Mouse (Mus musculus) splenic B cell, adult 2 months (primary cell): Measurements from ENCODE around the gene Dbi.

Experiments
- DNase-seq: peaks from one replicate; pipeline ENCODE4 v3.0.0-alpha.2; 2011; ENCODE audit warnings: low read depth, low spot score
- H3K27me3 ChIP-seq: 2 replicates; pipeline ENCODE4 v1.6.1; 2012; ENCODE audit warnings: mild to moderate bottlenecking, low read length, moderate library complexity, mixed read lengths; ENCODE audit not compliant: control insufficient read depth, poor library complexity, insufficient read depth, severe bottlenecking
- H3K36me3 ChIP-seq: 2 replicates; pipeline ENCODE4 v1.6.1; 2012; ENCODE audit warnings: mild to moderate bottlenecking, low read length, moderate library complexity, mixed read lengths; ENCODE audit not compliant: control insufficient read depth, poor library complexity, insufficient read depth, severe bottlenecking

Gene Dbi

DNA sequence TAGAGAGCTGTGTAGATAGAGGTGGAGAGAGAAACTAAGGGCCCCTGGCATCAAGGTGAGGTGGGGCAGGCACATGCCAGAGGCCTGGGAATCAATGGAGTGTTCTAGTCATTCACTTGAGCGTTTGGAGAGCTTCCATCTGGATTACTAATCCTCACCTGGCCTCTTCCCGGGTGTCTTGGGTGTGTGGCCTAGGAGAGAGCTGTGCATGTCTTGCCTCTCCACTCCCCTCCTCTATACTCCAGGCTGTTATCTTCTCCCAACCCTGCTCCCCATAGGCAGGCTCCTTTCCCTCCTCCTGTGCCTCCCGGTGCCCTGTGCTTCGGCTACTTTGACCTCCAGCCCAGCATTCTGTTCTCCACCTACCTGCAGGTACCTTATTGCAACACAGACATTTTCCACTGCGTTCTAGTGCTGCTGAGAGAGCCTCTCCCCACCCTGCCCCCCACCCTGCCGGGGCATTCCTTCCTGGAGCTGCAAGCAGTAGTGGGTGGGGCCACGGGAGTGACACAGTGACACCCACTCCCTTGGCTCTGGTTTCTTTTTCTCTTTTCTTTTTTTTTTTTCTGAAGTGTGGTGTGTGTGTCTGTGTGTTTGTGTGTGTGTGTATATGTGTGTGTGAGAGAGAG is 37.8 kb downstream of the Dbi start:
- Histone ChIP-seq H3K27me3 (no peaks in the 10 kb centered on the region), H3K36me3 (no peaks in the 10 kb centered on the region)
- no peak for DNase-seq

DNA sequence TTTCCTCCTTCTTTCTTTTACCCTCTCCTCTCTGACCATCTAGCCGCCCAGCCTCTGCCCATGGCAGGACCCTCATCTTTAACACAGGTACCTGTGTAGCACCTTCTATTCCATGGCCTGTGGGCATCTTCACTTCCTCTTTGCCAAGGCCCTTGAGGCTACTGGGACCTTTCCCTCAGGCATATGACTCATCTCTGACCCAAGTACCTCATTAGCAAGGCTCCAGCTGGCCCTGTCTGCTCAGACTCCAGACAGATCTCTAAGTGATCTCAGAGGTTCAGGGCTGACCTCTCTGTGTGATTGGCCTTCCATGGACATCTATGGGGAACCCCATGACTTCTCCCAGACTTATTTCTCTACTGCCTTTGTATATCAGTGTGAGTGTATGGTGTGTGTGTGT is 40.2 kb downstream of the Dbi start:
- no peaks in the 10 kb centered on the region for H3K27me3 ChIP-seq
- DNase-seq, result no peak
- no peaks in the 10 kb centered on the region for H3K36me3 ChIP-seq

DNA sequence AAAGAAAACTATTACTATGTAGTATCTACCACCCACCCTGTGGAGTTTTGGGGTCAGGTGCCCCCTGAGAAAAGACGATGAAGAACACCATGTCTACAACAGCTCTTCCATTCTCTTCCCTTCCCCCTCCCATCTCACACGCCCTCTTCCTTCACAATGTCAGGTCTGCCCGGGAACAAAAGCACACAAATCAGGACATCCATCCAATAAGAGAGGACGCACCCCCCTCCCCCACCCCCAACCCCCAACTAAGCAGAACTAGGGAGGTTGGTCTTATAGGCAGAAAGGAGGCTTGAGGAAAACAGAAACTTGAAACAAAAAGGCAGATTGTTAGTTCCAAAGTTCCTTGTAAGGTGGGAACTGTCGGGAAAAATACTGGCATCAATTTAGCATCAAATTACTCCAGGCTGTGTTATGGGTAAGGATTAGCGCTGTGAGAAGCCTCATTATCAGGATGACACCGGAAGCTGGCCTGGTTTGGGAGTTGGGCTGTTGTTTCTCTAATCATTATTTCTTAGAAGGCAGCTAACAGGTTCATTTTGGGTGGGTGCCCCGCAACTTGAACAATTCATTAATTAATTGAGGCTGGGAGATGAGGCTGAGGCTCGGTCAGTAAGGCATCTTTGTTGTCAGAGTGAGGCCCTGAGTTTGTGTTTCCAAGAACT is 43.0 kb downstream of the Dbi start:
- Histone ChIP-seq H3K36me3 (no peaks in the 10 kb centered on the region), H3K27me3 (no peaks in the 10 kb centered on the region)
- no peak for DNase-seq

DNA sequence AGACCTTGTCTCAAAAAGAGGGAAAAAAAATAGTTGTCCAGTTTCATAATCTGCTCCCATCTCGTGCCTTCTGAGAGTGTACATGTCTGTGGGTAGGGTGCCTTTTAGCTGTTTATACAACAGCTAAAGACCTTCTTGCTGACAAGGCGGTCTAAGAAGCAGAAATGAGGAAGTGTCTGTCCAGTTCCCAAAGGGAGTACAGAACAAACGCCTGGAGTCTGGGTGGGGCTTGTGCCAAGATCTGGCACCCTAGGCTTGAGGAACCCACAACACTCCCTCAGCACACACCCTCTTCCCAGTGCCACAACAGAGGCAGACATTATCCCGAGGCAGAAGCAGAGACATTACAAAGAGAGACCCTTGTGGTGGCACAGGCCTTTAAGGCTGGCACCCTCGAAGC is 45.4 kb downstream of the Dbi start:
- DNase-seq, result no peak
- H3K36me3 ChIP-seq, result no peaks in the 10 kb centered on the region
- no peaks in the 10 kb centered on the region for H3K27me3 ChIP-seq

DNA sequence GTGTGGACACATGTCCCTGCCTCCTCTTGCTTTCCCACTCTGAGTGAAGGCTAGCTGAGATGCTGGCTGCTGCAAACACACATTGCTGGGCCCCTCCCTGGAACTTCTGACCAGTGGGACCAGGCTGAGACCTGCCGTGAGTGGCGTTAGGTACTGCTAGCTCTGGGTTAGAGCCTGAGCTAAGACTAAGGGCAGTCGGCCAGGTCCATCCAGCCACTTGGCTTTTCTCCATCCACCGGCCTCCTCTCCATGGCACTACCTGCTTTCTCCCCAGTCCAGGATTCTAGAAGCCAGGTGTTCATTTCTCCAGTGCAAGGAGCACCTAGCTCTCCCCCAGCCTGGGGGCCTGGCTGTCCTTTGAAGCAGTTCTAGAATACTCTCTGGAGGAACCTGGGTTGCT is 45.9 kb downstream of the Dbi start:
- Histone ChIP-seq H3K36me3 (no peaks in the 10 kb centered on the region), H3K27me3 (no peaks in the 10 kb centered on the region)
- no peak for DNase-seq

DNA sequence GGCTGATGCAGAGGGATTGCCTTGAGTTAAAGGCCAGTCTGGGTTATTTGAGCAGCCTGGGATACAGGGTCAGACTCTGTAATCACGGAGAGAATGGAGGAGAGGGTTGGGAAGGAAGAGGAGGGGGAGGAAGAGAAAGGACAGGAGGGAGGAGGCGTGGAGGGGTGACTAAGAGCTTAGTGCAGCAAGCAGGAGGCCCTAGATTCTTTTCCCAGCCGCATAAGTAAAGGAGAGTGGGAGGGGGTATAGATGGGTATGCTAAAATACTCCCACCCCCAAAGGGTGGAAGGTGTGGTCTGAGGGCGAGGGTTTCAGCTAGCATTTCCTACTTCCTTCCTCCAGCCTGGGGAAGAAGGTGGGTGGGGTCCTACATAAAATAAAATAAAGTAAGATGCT is 46.6 kb downstream of the Dbi start:
- H3K36me3 ChIP-seq, result no peaks in the 10 kb centered on the region
- H3K27me3 ChIP-seq, result no peaks in the 10 kb centered on the region

DNA sequence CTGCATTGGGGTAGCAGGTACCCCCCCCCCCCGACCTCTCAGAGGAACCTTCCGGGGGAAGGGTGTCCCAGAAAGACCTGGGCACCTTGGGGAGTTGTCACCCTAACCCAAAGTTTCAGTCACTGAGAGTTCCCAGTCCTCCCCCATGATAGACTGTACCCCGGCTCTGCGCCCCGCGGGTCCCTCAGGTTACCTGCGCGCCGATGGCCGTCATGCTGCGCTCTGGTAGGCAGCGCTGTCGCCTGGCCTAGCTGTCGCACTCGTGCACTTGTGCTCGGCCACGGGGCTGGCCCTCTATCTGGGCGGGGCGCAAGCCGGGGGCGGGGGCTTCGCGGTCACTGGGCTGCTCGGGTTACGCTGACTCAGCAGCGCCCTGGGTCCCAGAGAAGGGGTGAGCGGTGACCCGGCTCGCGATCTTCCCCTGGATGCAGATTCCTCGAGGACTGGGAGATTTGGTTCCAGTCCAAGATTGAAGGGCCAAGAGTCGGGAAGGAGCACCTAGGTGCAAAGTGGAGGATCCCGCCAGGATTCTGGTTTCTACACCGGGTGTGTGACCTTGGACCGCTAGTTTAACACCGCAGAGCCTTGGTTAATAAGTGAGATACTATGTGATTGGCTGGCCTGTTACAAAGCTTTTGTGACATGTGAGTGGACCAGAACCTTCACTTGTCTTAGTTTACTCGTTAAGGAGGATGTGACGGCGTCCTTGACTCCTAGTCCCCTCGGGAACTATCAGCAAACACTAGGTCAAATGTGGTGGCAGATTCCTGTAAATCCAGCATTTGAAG is 47.2 kb downstream of the Dbi start, which contains the start of gene Tmem37:
TSS of gene Tmem37 (minus strand) at position 556 of the 788 bp plus-strand sequence.
- no peaks in the 10 kb centered on the region for H3K36me3 ChIP-seq
- DNase-seq, result peak; percentile 17
- no peaks in the 10 kb centered on the region for H3K27me3 ChIP-seq

More for the DNA sequence above, 46.6 kb downstream of the Dbi start:
- DNase-seq, result no peak

DNA sequence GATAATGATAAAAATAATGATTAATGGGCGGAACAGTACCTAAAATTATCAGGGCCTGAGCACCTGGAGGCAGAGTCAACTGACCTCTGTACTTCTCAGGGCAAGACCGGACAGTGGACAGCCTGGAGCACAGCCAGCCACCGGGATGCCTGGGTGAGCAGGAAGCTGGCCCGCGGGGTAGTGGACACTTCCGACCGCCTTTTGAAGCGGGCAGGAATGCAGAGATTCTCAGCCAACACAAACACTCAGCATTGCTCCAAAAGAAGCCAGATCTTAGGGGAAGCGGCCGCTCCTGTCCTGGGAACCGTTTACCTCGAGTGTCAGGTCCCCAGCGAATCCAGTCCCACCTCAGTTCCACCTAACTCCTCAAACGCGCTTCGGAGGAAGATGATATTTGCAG is 48.0 kb downstream of the Dbi start:
- DNase-seq, result no peak
- no peaks in the 10 kb centered on the region for H3K36me3 ChIP-seq

DNA sequence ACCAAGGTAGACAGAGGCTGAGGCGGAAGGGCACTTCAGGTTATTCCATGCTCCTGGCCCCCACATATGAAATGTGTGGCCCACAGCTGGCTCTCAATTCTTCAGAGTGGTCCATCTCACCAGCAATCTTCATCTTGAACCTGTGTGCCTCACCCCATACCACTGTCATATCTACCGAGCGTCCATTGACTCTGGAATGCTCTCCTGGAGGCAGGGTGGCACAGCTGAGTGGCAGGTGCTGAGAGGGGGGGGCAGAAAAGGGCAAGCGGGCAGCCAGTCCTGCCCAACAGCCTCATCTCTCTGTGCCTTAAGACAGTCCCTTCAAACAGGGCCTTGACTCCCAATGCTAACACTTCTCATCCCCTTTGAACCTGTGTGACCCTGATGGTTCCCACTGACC is 49.7 kb downstream of the Dbi start:
- Histone ChIP-seq H3K27me3 (no peaks in the 10 kb centered on the region), H3K36me3 (no peaks in the 10 kb centered on the region)
- no peak for DNase-seq

More for the DNA sequence above, 48.0 kb downstream of the Dbi start:
- no peaks in the 10 kb centered on the region for H3K27me3 ChIP-seq

DNA sequence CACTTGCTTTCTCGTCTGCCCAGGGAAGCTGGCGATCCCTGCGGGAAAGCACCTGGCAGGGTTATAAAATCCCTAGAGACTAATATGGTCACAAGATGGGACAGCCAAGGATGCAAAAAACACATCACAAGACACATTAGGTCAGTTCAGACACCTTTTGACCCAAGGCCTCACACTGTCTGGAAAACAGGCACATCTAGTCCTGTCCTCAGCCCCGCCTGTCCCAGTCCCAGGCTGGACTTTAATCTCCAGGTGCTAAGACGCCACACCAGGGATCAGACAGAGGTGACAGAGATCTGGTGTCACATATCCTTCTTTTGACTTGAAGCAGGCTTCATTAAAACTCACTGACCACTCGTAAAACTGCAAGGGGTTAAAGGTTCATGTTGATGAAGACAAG is 50.7 kb downstream of the Dbi start:
- no peaks in the 10 kb centered on the region for H3K27me3 ChIP-seq
- DNase-seq, result no peak
- H3K36me3 ChIP-seq, result no peaks in the 10 kb centered on the region

DNA sequence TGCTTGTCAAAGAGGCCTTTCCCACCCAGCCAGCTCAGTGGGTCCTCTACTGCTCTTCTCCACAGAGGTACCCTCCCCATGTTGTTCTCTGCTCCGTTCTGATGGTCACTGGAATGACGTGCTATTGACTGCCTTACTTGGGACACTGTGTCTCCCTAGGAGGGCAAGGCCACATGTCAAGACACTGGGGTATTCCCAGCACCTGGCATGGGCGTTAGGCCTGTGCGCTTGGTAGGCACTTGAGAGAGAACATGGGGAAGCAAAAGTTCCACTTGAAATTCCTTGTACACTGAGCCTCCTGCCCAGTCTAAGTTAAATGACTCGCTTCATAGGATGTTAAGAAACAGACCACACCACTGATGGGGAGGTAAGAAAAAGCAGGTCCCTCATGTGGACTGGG is 51.8 kb downstream of the Dbi start:
- no peaks in the 10 kb centered on the region for H3K36me3 ChIP-seq
- no peak for DNase-seq
- no peaks in the 10 kb centered on the region for H3K27me3 ChIP-seq

DNA sequence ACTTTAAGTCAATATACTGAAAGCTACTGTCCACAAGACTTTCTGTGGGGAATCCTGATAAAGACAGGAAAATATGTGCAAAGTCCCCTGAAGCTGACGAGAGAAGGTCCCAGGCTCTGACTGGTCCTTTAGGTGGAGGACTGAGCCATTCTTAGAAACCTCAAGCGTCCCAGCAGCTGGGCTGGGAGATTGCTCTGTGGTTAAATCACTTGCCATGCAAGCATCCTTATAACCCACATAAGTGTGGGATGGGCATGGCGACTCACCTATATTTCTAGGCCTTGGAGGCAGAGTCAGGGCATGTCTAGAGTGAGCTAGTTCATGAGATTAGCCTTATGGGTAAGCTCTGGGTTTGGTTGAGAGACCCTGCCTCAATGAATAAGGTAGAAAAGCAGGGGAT is 54.3 kb downstream of the Dbi start:
- no peak for DNase-seq

DNA sequence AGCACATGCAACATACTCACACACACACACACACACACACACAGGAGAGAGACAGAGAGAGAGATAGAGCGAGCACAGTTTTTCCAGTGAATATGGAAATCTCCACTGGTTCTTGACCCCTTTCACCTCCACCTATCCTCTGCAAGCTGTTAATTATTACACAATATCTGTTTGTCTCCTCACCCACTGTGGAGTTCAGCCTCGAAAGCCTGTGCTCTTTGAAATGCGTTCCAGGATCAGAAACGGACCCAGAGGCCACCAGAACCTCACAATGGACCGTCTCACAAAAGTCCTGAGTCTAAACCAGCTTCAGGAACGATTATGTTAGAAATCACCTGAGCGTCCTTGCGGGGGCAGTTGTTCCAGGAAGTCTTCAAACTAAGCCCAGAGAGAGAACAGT is 54.7 kb downstream of the Dbi start:
- DNase-seq, result no peak
- H3K36me3 ChIP-seq, result no peaks in the 10 kb centered on the region
- no peaks in the 10 kb centered on the region for H3K27me3 ChIP-seq

More for the DNA sequence above, 54.3 kb downstream of the Dbi start:
- no peaks in the 10 kb centered on the region for H3K27me3 ChIP-seq
- H3K36me3 ChIP-seq, result no peaks in the 10 kb centered on the region

DNA sequence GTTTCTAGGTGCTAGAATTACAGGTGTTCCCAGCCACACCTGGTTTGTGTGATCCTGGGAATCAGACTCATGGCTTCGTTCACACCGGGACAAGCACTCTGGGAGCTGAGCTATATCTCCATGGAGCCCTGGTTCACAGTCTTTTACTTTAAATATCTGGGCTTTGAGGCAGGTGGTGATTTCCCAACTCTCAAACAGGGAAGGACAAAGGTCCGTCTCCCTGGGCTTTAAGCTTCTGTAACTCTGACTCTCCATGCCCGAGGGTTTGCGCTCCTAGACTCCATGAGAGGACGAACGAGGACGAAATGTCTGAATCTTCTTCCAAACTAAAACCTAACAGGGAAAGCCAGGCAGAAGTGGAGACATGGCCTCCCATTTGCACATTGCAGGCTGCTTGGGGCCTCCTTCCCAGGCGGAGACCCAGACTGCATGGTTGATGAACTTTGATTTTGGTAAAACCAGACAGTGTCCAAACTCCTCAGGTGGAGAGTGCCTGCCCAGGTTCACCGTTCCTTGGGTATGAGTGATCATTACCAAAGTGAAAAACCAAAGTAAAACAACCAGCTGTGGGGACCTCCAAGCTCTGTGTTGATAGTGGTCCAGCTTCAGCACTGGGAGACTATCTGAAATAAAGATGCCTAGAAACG is 56.7 kb downstream of the Dbi start:
- no peak for DNase-seq
- H3K36me3 ChIP-seq, result no peaks in the 10 kb centered on the region

More for the DNA sequence above, 56.7 kb downstream of the Dbi start:
- no peaks in the 10 kb centered on the region for H3K27me3 ChIP-seq
